Comparison of ENCODE assay signal across 19 mouse cellular contexts in the genomic region with DNA sequence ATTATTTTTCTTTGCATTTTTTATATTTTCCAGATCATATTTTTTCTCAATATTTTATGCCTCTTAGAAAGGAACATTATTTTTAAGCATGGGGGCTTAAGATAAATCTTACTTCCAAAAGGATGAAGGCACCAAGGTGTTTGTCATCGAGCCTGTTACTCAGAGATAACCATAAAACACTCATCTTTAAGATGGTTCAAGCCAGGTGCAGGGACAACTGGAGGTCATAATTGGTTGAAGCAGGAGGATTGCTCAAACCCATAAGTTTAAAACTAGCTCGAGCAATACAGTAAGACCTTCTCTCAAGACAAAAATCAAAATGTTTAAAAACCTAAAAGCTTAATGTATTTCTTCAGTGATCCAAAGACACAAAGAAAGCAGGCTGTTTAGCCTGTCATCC.
DNase-seq lines count a peak whose midpoint lies in the region; TF ChIP-seq lines count a peak whose summit lies in the region.
"Had no signal": no experiment of that assay in that cellular context is flagged by ENCODE, and none has a peak within 500 bp of the region (broad histone marks: within the 10 kb centered on the region; RNA-seq: fewer than 3 reads in every experiment).

No protein-coding gene starts in this region.

- no peak for TF ChIP-seq CTCF in C2C12 (IDR thresholded peaks at IDR 0.05; ENCODE audit: control insufficient read depth, insufficient read depth, insufficient read length)
- TF ChIP-seq CTCF in small intestine, adult 2 months (IDR thresholded peaks at IDR 0.05; ENCODE audit: extremely low read depth, insufficient read length, insufficient replicate concordance, low read depth, low read length), result no peak

- H3K36me3 ChIP-seq in C2C12 (ENCODE audit: control insufficient read depth, insufficient read depth) (no peaks in the 10 kb centered on the region), myocyte (ENCODE audit: control insufficient read depth, insufficient read depth) (no peaks in the 10 kb centered on the region)
- no peaks in the 10 kb centered on the region for H3K36me3 ChIP-seq in small intestine, adult 2 months (ENCODE audit: control insufficient read depth, insufficient read depth, low read length)
- H3K36me3 ChIP-seq: G1E had no signal

- 71% methylated on average over 2 of the region's 2 CpGs for WGBS in small intestine, adult 2 months

- H3K4me3 ChIP-seq in C2C12 (ENCODE audit: insufficient read depth, poor library complexity, severe bottlenecking) (no peak overlapping the region), myocyte (no peak overlapping the region)
- no peak overlapping the region for H3K4me3 ChIP-seq in small intestine, adult 2 months (ENCODE audit: low read depth, low read length)

- no peaks in the 10 kb centered on the region for H3K79me3 ChIP-seq in C2C12 (ENCODE audit: low read depth)

- H3K79me2 ChIP-seq in C2C12 (ENCODE audit: control insufficient read depth, insufficient read depth) (no peaks in the 10 kb centered on the region), myocyte (ENCODE audit: control insufficient read depth, insufficient read depth) (no peaks in the 10 kb centered on the region)

- no peak for DNase-seq in layer of hippocampus, adult 18-20 months (ENCODE audit: low spot score in 2 of 2)
- no peak for DNase-seq in adipocyte (ENCODE audit: low spot score)
- DNase-seq in layer of hippocampus, adult 11-12 months (ENCODE audit: low spot score), result no peak
- DNase-seq: adrenal gland, adult 2 months; adrenal gland, adult 8-10 months; adrenal gland, postnatal 10 days; adrenal gland, postnatal 14 days; adrenal gland, postnatal 25 days; adrenal gland, postnatal 36 days; cerebellum, adult 11 months; cerebellum, adult 11-12 months; cerebellum, adult 18-20 months; cerebellum, adult 2 months; cerebellum, adult 8-10 months had no signal

- no peaks in the 10 kb centered on the region for H3K27me3 ChIP-seq in C2C12 (ENCODE audit: control insufficient read depth, insufficient read depth, insufficient read length)
- H3K27me3 ChIP-seq in myocyte (ENCODE audit: control insufficient read depth, insufficient read depth, insufficient read length), result no peaks in the 10 kb centered on the region
- no peaks in the 10 kb centered on the region for H3K27me3 ChIP-seq in small intestine, adult 2 months (ENCODE audit: control insufficient read depth, insufficient read depth, low read length)
- H3K27me3 ChIP-seq: CH12.LX had no signal

- peak overlapping the region; percentile 23; the same call in 1 of the 2 replicates for H3K27ac ChIP-seq in small intestine, adult 2 months (ENCODE audit: insufficient read depth, low read depth, low read length)

- TF ChIP-seq POLR2A in myocyte (IDR thresholded peaks at IDR 0.05; ENCODE audit: insufficient read length, low read depth), result no peak
- no peak for TF ChIP-seq POLR2A in small intestine, adult 2 months (IDR thresholded peaks at IDR 0.05; ENCODE audit: low read depth, low read length)

- peaks cover 3% of the 10 kb centered on the region; the same call in 1 of the 2 replicates for H3K4me1 ChIP-seq in small intestine, adult 2 months (ENCODE audit: control insufficient read depth, insufficient read depth, insufficient read length, low read length)

- H3K4me2 ChIP-seq in myocyte (ENCODE audit: low read depth), result no peak overlapping the region

- H3ac ChIP-seq in C2C12 (ENCODE audit: control insufficient read depth, insufficient read length, low read depth) (no peak overlapping the region), myocyte (ENCODE audit: control insufficient read depth, insufficient read length) (no peak overlapping the region)

TF ChIP-seq in C2C12, 6 proteins besides CTCF, POLR2A, EP300 and RAD21:
- peak; percentile 79 for TF ChIP-seq MYOD1 (IDR thresholded peaks at IDR 0.05; ENCODE audit: control insufficient read depth, insufficient read length, low read depth)
- no peak for TF ChIP-seq USF1 (IDR thresholded peaks at IDR 0.05; ENCODE audit: low read depth)

TF ChIP-seq in myocyte, 11 proteins besides CTCF, POLR2A, EP300 and RAD21:
- TF ChIP-seq TCF12 (IDR thresholded peaks at IDR 0.05; ENCODE audit: insufficient read depth, poor library complexity, severe bottlenecking), result no peak
- TF ChIP-seq MAX (IDR thresholded peaks at IDR 0.05; ENCODE audit: low read depth), result no peak
- TF ChIP-seq MYOD1 (IDR thresholded peaks at IDR 0.05; ENCODE audit: control insufficient read depth in 1 of 3, insufficient read length in 2 of 3, low read depth in 2 of 3), result peak in 2 of 3 experiments; percentile 48 to 55
- TF ChIP-seq E2F4 (IDR thresholded peaks at IDR 0.05; ENCODE audit: insufficient read depth), result no peak
- no peak for TF ChIP-seq USF1 (IDR thresholded peaks at IDR 0.05; ENCODE audit: low read depth)
- TF ChIP-seq TCF3 (IDR thresholded peaks at IDR 0.05; ENCODE audit: insufficient read length, low read depth), result no peak
- no peak for TF ChIP-seq MYOG (IDR thresholded peaks at IDR 0.05; ENCODE audit: control insufficient read depth in 1 of 3, insufficient read depth in 1 of 3, insufficient read length in 2 of 3, low read depth in 2 of 3)
- no peak for TF ChIP-seq SRF (IDR thresholded peaks at IDR 0.05; ENCODE audit: control insufficient read depth, insufficient read length, low read depth)
- TF ChIP-seq CEBPB (IDR thresholded peaks at IDR 0.05; ENCODE audit: insufficient read depth, poor library complexity, severe bottlenecking), result 0 out of 2 replicates have a peak, but pooled peaks have one; percentile 8
- TF ChIP-seq POLR2AphosphoS2 (IDR thresholded peaks at IDR 0.05; ENCODE audit: insufficient read length, low read depth), result no peak
- TF ChIP-seq REST (IDR thresholded peaks at IDR 0.05; ENCODE audit: insufficient read depth, insufficient read length), result no peak
